Mouse (Mus musculus) MEL (cell line): ENCODE data around the gene Rab8b. TPM values are rescaled to one million over a fixed set of nuclear protein-coding genes. Genes with fewer than 3 reads are reported as not detected.

Experiments
- DNase-seq: peaks from one replicate; pipeline ENCODE4 v3.0.0; 2011; ENCODE audit warnings: low read depth, low spot score
- H3K27ac ChIP-seq: 2 replicates; pipeline ENCODE4 v1.5.1; 2012; ENCODE audit warnings: low read depth, mild to moderate bottlenecking, control low read depth, low read length, moderate library complexity; ENCODE audit not compliant: control insufficient read depth
- H3K27me3 ChIP-seq, 2 experiments: fragments of 150-350 bp in 1 of 2; sonication (generic) in 1 of 2; 2 replicates each; pipeline ENCODE4 v1.6.1; 2012; ENCODE audit warnings: low read length in 2 of 2, mild to moderate bottlenecking in 2 of 2, improper control_type of control experiment in 1 of 2, moderate library complexity in 1 of 2; ENCODE audit not compliant: insufficient read depth in 2 of 2, control insufficient read depth in 1 of 2
- H3K36me3 ChIP-seq, 2 experiments: 2 replicates each; pipeline ENCODE4 v1.6.1; 2012 to 2014; ENCODE audit warnings: low read length in 2 of 2, improper control_type of control experiment in 1 of 2, inconsistent platforms in 1 of 2, mild to moderate bottlenecking in 1 of 2; ENCODE audit not compliant: insufficient read depth in 2 of 2, control insufficient read depth in 1 of 2
- H3K4me1 ChIP-seq, 2 experiments: fragments of 150-350 bp in 1 of 2; sonication (generic) in 1 of 2; 2 replicates each; pipeline ENCODE4 v1.6.1; 2012; ENCODE audit warnings: low read length in 2 of 2, improper control_type of control experiment in 1 of 2, mild to moderate bottlenecking in 1 of 2; ENCODE audit not compliant: insufficient read depth in 2 of 2, control insufficient read depth in 1 of 2
- H3K4me3 ChIP-seq, 2 experiments: fragments of 150-350 bp in 1 of 2; sonication (generic) in 1 of 2; 2 replicates each; pipeline ENCODE4 v1.5.1; 2012; ENCODE audit warnings: low read depth in 2 of 2, low read length in 2 of 2, mild to moderate bottlenecking in 2 of 2, moderate library complexity in 2 of 2, control low read depth in 1 of 2, improper control_type of control experiment in 1 of 2; ENCODE audit not compliant: control insufficient read depth in 1 of 2, insufficient read depth in 1 of 2
- H3K79me2 ChIP-seq: 2 replicates; pipeline ENCODE4 v1.6.1; 2012; ENCODE audit warnings: mild to moderate bottlenecking, low read length, moderate library complexity; ENCODE audit not compliant: control insufficient read depth, poor library complexity, insufficient read depth
- H3K9ac ChIP-seq: 2 replicates; pipeline ENCODE4 v1.6.1; 2012; ENCODE audit warnings: low read depth, mild to moderate bottlenecking, control low read depth, low read length, moderate library complexity; ENCODE audit not compliant: control insufficient read depth, poor library complexity, severe bottlenecking
- H3K9me3 ChIP-seq: fragments of 150-350 bp; sonication (generic); replicated peaks from 2 replicates; pipeline ENCODE4 v1.6.1; 2012; ENCODE audit warnings: mild to moderate bottlenecking, low read length, improper control_type of control experiment, moderate library complexity; ENCODE audit not compliant: insufficient read depth
- BHLHE40 ChIP-seq: IDR thresholded peaks from 2 replicates; pipeline ENCODE4 v1.6.1; 2012; ENCODE audit warnings: low read depth, mild to moderate bottlenecking, inconsistent platforms, low read length, improper control_type of control experiment, borderline replicate concordance
- CHD2 ChIP-seq: IDR thresholded peaks from 2 replicates; pipeline ENCODE4 v1.6.1; 2011; ENCODE audit warnings: low read length, improper control_type of control experiment
- ELF1 ChIP-seq: IDR thresholded peaks from 2 replicates; pipeline ENCODE4 v1.6.1; 2014; ENCODE audit warnings: low read depth, mild to moderate bottlenecking, inconsistent platforms, low read length, improper control_type of control experiment, moderate library complexity
- EP300 ChIP-seq, 2 experiments: IDR thresholded peaks; 2 replicates each; pipeline ENCODE4 v1.6.1; 2011; ENCODE audit warnings: improper control_type of control experiment in 2 of 2, low read length in 2 of 2, low read depth in 1 of 2, mild to moderate bottlenecking in 1 of 2
- ETS1 ChIP-seq: IDR thresholded peaks from 2 replicates; pipeline ENCODE4 v1.6.1; 2012; ENCODE audit warnings: low read depth, mild to moderate bottlenecking, inconsistent platforms, low read length, improper control_type of control experiment, moderate library complexity
- HCFC1 ChIP-seq: IDR thresholded peaks from 2 replicates; pipeline ENCODE4 v1.6.1; 2012; ENCODE audit warnings: low read depth, mild to moderate bottlenecking, inconsistent platforms, low read length, improper control_type of control experiment, moderate library complexity
- JUND ChIP-seq: IDR thresholded peaks from 2 replicates; pipeline ENCODE4 v1.6.1; 2011; ENCODE audit warnings: low read depth, mild to moderate bottlenecking, improper control_type of control experiment, low read length
- KAT2A ChIP-seq: conservative IDR thresholded peaks from 2 replicates; pipeline ENCODE4 v1.6.1; 2012; ENCODE audit warnings: low read depth, low read length, improper control_type of control experiment, inconsistent platforms
- MAFK ChIP-seq: IDR thresholded peaks from 2 replicates; pipeline ENCODE4 v1.6.1; 2011; ENCODE audit warnings: low read depth, mild to moderate bottlenecking, low read length, improper control_type of control experiment, borderline replicate concordance
- MAZ ChIP-seq: IDR thresholded peaks from 2 replicates; pipeline ENCODE4 v1.6.1; 2012; ENCODE audit warnings: low read depth, mild to moderate bottlenecking, inconsistent platforms, low read length, improper control_type of control experiment
- MYC ChIP-seq: IDR thresholded peaks from 2 replicates; pipeline ENCODE4 v1.6.1; 2011; ENCODE audit warnings: low read depth, mild to moderate bottlenecking, low read length, improper control_type of control experiment, moderate library complexity
- SIN3A ChIP-seq: IDR thresholded peaks from 2 replicates; pipeline ENCODE4 v1.6.1; 2012; ENCODE audit warnings: low read length, improper control_type of control experiment, inconsistent platforms
- TCF12 ChIP-seq: IDR thresholded peaks from 2 replicates; pipeline ENCODE4 v1.6.1; 2014; ENCODE audit warnings: low read depth, mild to moderate bottlenecking, inconsistent platforms, low read length, improper control_type of control experiment, moderate library complexity
- UBTF ChIP-seq: IDR thresholded peaks from 2 replicates; pipeline ENCODE4 v1.6.1; 2012; ENCODE audit warnings: low read depth, mild to moderate bottlenecking, inconsistent platforms, low read length, improper control_type of control experiment, moderate library complexity, borderline replicate concordance; ENCODE audit not compliant: insufficient read depth
- polyA plus RNA-seq, 2 experiments: library from polyadenylated mRNA; stranded (reverse) in 1 of 2; unstranded in 1 of 2; fragments of >175 nt in 1 of 2; fragments of >200 nt in 1 of 2; gene quantifications; 2 replicates each; pipeline versions ENCODE4 v1.2.1 to v1.2.4; 2012; ENCODE audit warnings: low replicate concordance in 2 of 2, low read depth in 1 of 2; ENCODE audit not compliant: insufficient read length in 2 of 2, insufficient read depth in 1 of 2, missing spikeins in 1 of 2
- total RNA-seq: library from RNA; depleted of rRNA; stranded (reverse); fragments of 300-350 nt; gene quantifications from 2 replicates; pipeline ENCODE4 v1.2.3, GENCODE M21; 2012

Rab8b gene
- total and polyA plus RNA-seq, 3 experiments: 16.1 to 16.4 TPM; not detected in 1

GRCm38 (mm10) chr9:66919981-66920380 lies 494 bp upstream of the Rab8b start:
- Histone ChIP-seq H3K9me3 (no peaks in the 10 kb centered on the region), H3K79me2 (peaks cover 20% of the 10 kb centered on the region), H3K4me3 (peak overlapping the region; percentile 53 to 67), H3K36me3 (peaks cover 0 to 42% of the 10 kb centered on the region in 2 experiments; a peak in 2 of 4 replicates), H3K4me1 (peaks cover 25% of the 10 kb centered on the region in 2 experiments), H3K9ac (peak overlapping the region; percentile 37), H3K27me3 (no peaks in the 10 kb centered on the region), H3K27ac (no peak overlapping the region)
- TF ChIP-seq KAT2A: no peak
- no peak for TF ChIP-seq JUND
- TF ChIP-seq CHD2: no peak
- TF ChIP-seq MAFK: no peak
- no peak for TF ChIP-seq BHLHE40
- no peak for TF ChIP-seq MYC
- no peak for TF ChIP-seq EP300 (IDR thresholded peaks at IDR 0.05; ENCODE audit: low read depth in 1 of 2, low read length in 2 of 2)
- TF ChIP-seq ETS1: no peak
- TF ChIP-seq SIN3A: no peak
- no peak for TF ChIP-seq MAZ
- no peak for DNase-seq

- Histone ChIP-seq H3K9me3 (no peaks in the 10 kb centered on the region), H3K27ac (peak overlapping the region; percentile 57), H3K36me3 (peaks cover 0 to 54% of the 10 kb centered on the region in 2 experiments; a peak in 2 of 4 replicates), H3K27me3 (no peaks in the 10 kb centered on the region), H3K4me3 (peak overlapping the region; percentile 67 to 69), H3K79me2 (peaks cover 27% of the 10 kb centered on the region), H3K9ac (peak overlapping the region; percentile 85), H3K4me1 (peaks cover 35 to 36% of the 10 kb centered on the region in 2 experiments)
- TF ChIP-seq CHD2: no peak
- TF ChIP-seq UBTF: no peak
- TF ChIP-seq TCF12: no peak
- 0 out of 2 replicates have a peak, but pooled peaks have one; percentile 25 for TF ChIP-seq ELF1
- TF ChIP-seq HCFC1: no peak
- DNase-seq: peak; percentile 62
These were observed 686 bp downstream of the Rab8b start for GRCm38 (mm10) chr9:66918672-66919330.
